Mouse (Mus musculus): ENCODE measurements at regions not wholly inside any gene's neighbourhood (a gene's known extent, or its start where the extent isn't known, plus 50 kb on each side); places are given as distances from the start of the nearest gene placed in this dataset.
A peak's percentile ranks its signal among the peaks of the same experiment; 100 is the strongest.

- no peak for DNase-seq (ENCODE audit: low read depth, low spot score)
- Histone ChIP-seq H3K4me1 (ENCODE audit: control insufficient read depth in 1 of 2, insufficient read depth in 2 of 2, low read length in 2 of 2) (peaks cover 8 to 34% of the 10 kb centered on the region in 2 experiments), H3K79me2 (ENCODE audit: control insufficient read depth, insufficient read depth, low read length, poor library complexity) (no peaks in the 10 kb centered on the region), H3K9me3 (replicated peaks; ENCODE audit: insufficient read depth, low read length) (no peaks in the 10 kb centered on the region), H3K36me3 (ENCODE audit: control insufficient read depth in 1 of 2, insufficient read depth in 2 of 2, low read length in 2 of 2) (peaks cover 0 to 37% of the 10 kb centered on the region in 2 experiments; a peak in 2 of 4 replicates), H3K9ac (ENCODE audit: control insufficient read depth, low read depth, low read length, poor library complexity, severe bottlenecking) (no peak overlapping the region), H3K4me3 (ENCODE audit: control insufficient read depth in 1 of 2, insufficient read depth in 1 of 2, low read depth in 2 of 2, low read length in 2 of 2) (no peak overlapping the region), H3K27me3 (ENCODE audit: control insufficient read depth in 1 of 2, insufficient read depth in 2 of 2, low read length in 2 of 2) (no peaks in the 10 kb centered on the region), H3K27ac (ENCODE audit: control insufficient read depth, low read depth, low read length) (no peak overlapping the region)
- TF ChIP-seq GABPA (IDR thresholded peaks at IDR 0.05; ENCODE audit: low read depth, low read length) (no peak), MYB (IDR thresholded peaks at IDR 0.05; ENCODE audit: low read depth, low read length) (no peak), RAD21 (IDR thresholded peaks at IDR 0.05; ENCODE audit: low read depth, low read length) (no peak), MEF2A (IDR thresholded peaks at IDR 0.05; ENCODE audit: extremely low read depth, insufficient replicate concordance, low read depth, low read length, poor library complexity, severe bottlenecking) (no peak), MYC (IDR thresholded peaks at IDR 0.05; ENCODE audit: low read depth, low read length) (no peak), ZKSCAN1 (IDR thresholded peaks at IDR 0.05; ENCODE audit: low read depth, low read length) (no peak), SMC3 (IDR thresholded peaks at IDR 0.05; ENCODE audit: low read depth, low read length) (no peak), MAZ (IDR thresholded peaks at IDR 0.05; ENCODE audit: low read depth, low read length) (no peak), MXI1 (IDR thresholded peaks at IDR 0.05; ENCODE audit: low read depth, low read length) (no peak), SIN3A (IDR thresholded peaks at IDR 0.05; ENCODE audit: low read length) (no peak), POLR2AphosphoS2 (IDR thresholded peaks at IDR 0.05; ENCODE audit: low read length) (no peak), UBTF (IDR thresholded peaks at IDR 0.05; ENCODE audit: borderline replicate concordance, insufficient read depth, low read depth, low read length) (no peak), MAX (IDR thresholded peaks at IDR 0.05; ENCODE audit: low read length) (no peak), NELFE (IDR thresholded peaks at IDR 0.05; ENCODE audit: low read depth, low read length) (no peak)
These were observed 228.8 kb downstream of the Sp3 start for GRCm38 (mm10) chr2:72751441-72751840.

DNA sequence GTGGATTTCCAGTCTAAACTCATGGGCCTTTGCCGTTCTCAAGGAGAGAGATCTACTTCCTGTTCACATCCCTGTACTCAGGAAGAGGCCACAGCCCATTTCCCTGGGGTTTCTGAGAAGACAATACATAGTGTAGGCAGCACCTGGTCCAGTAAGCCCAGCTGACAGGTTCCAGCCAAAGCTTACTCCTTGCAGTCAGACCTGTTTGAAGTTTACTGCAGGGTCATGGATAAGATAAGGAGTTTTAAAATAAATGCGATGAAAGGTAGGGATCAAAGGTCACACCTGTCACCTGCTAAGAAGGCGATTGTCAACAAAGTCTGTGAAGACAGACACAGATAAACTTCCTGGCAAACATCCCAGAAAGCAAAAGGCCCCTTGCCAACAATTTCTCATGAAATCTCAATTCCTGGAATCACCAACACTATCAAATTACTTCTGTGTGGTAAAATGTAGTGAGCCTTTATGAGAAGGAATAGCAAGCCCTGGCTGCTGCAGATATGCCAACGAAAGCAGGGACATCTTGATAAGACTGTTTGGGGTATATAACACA, 227.5 kb downstream of the Sp3 start:
- Histone ChIP-seq H3K79me2 (ENCODE audit: control insufficient read depth, insufficient read depth, low read length, poor library complexity) (no peaks in the 10 kb centered on the region), H3K9ac (ENCODE audit: control insufficient read depth, low read depth, low read length, poor library complexity, severe bottlenecking) (no peak overlapping the region), H3K9me3 (replicated peaks; ENCODE audit: insufficient read depth, low read length) (no peaks in the 10 kb centered on the region), H3K27ac (ENCODE audit: control insufficient read depth, low read depth, low read length) (peak overlapping the region; percentile 69; the same call in 1 of the 2 replicates), H3K4me1 (ENCODE audit: control insufficient read depth in 1 of 2, insufficient read depth in 2 of 2, low read length in 2 of 2) (peaks cover 5 to 22% of the 10 kb centered on the region in 2 experiments), H3K4me3 (ENCODE audit: control insufficient read depth in 1 of 2, insufficient read depth in 1 of 2, low read depth in 2 of 2, low read length in 2 of 2) (no peak overlapping the region), H3K27me3 (ENCODE audit: control insufficient read depth in 1 of 2, insufficient read depth in 2 of 2, low read length in 2 of 2) (no peaks in the 10 kb centered on the region), H3K36me3 (ENCODE audit: control insufficient read depth in 1 of 2, insufficient read depth in 2 of 2, low read length in 2 of 2) (peaks cover 0 to 25% of the 10 kb centered on the region in 2 experiments; a peak in 2 of 4 replicates)
- DNase-seq (ENCODE audit: low read depth, low spot score): peak; percentile 89
- TF ChIP-seq POLR2A (IDR thresholded peaks at IDR 0.05; ENCODE audit: control insufficient read depth in 1 of 2, insufficient read depth in 1 of 2, low read depth in 1 of 2, low read length in 2 of 2, poor library complexity in 1 of 2): no peak
- TF ChIP-seq GATA1 (IDR thresholded peaks at IDR 0.05; ENCODE audit: low read depth, low read length): peak; percentile 93
- peak; percentile 86; the same call in 1 of the 2 replicates for TF ChIP-seq MEF2A (IDR thresholded peaks at IDR 0.05; ENCODE audit: extremely low read depth, insufficient replicate concordance, low read depth, low read length, poor library complexity, severe bottlenecking)
- TF ChIP-seq ELF1 (IDR thresholded peaks at IDR 0.05; ENCODE audit: low read depth, low read length): no peak
- peak; percentile 96 for TF ChIP-seq TCF12 (IDR thresholded peaks at IDR 0.05; ENCODE audit: low read depth, low read length)
- no peak for TF ChIP-seq NELFE (IDR thresholded peaks at IDR 0.05; ENCODE audit: low read depth, low read length)
- 0 out of 2 replicates have a peak, but pooled peaks have one; percentile 53 for TF ChIP-seq JUND (IDR thresholded peaks at IDR 0.05; ENCODE audit: low read depth, low read length)
- TF ChIP-seq HCFC1 (IDR thresholded peaks at IDR 0.05; ENCODE audit: low read depth, low read length): 0 out of 2 replicates have a peak, but pooled peaks have one; percentile 11
- peak; percentile 19; the same call in 1 of the 2 replicates for TF ChIP-seq CHD2 (IDR thresholded peaks at IDR 0.05; ENCODE audit: low read length)
- peak; percentile 89 for TF ChIP-seq TAL1 (IDR thresholded peaks at IDR 0.05; ENCODE audit: low read length)
- TF ChIP-seq RCOR1 (IDR thresholded peaks at IDR 0.05; ENCODE audit: low read depth, low read length): peak; percentile 96
- peak; percentile 97 for TF ChIP-seq ETS1 (IDR thresholded peaks at IDR 0.05; ENCODE audit: low read depth, low read length)
- TF ChIP-seq EP300 (IDR thresholded peaks at IDR 0.05; ENCODE audit: low read depth in 1 of 2, low read length in 2 of 2): peak; percentile 93
- no peak for TF ChIP-seq GABPA (IDR thresholded peaks at IDR 0.05; ENCODE audit: low read depth, low read length)
- no peak for TF ChIP-seq USF2 (IDR thresholded peaks at IDR 0.05; ENCODE audit: borderline replicate concordance in 1 of 2, insufficient read depth in 1 of 2, low read depth in 1 of 2, low read length in 2 of 2)
- peak; percentile 85 for TF ChIP-seq SIN3A (IDR thresholded peaks at IDR 0.05; ENCODE audit: low read length)
- no peak for TF ChIP-seq RAD21 (IDR thresholded peaks at IDR 0.05; ENCODE audit: low read depth, low read length)
- TF ChIP-seq ZC3H11A (IDR thresholded peaks at IDR 0.05; ENCODE audit: low read depth, low read length): no peak
- no peak for TF ChIP-seq ZKSCAN1 (IDR thresholded peaks at IDR 0.05; ENCODE audit: low read depth, low read length)
- TF ChIP-seq ZMIZ1 (IDR thresholded peaks at IDR 0.05; ENCODE audit: low read depth, low read length): no peak
- TF ChIP-seq MXI1 (IDR thresholded peaks at IDR 0.05; ENCODE audit: low read depth, low read length): peak; percentile 48; the same call in 1 of the 2 replicates
- no peak for TF ChIP-seq ZNF384 (IDR thresholded peaks at IDR 0.05; ENCODE audit: low read depth, low read length)
- TF ChIP-seq SMC3 (IDR thresholded peaks at IDR 0.05; ENCODE audit: low read depth, low read length): no peak
- no peak for TF ChIP-seq TBP (IDR thresholded peaks at IDR 0.05; ENCODE audit: low read depth, low read length)

Data from MEL (cell line).